Mouse (Mus musculus): Measurements from ENCODE around the gene Hectd4.
"Not testable (repeated sequence)": the region's sequence is repeated elsewhere in the genome, so short reads cannot be mapped to it uniquely, and the experiment has no call there.

Gene Hectd4

GRCm38 (mm10) chr5:121219980-121220731, at the start of gene Hectd4:
Gene Hectd4 (plus strand): TSS chr5:121220219.
- DNase-seq (ENCODE audit: low read depth), result peak; percentile 98

- DNase-seq (ENCODE audit: low read depth), result peak; percentile 18
Measured at GRCm38 (mm10) chr5:121172835-121173234, 47.2 kb upstream of the Hectd4 start.

DNA sequence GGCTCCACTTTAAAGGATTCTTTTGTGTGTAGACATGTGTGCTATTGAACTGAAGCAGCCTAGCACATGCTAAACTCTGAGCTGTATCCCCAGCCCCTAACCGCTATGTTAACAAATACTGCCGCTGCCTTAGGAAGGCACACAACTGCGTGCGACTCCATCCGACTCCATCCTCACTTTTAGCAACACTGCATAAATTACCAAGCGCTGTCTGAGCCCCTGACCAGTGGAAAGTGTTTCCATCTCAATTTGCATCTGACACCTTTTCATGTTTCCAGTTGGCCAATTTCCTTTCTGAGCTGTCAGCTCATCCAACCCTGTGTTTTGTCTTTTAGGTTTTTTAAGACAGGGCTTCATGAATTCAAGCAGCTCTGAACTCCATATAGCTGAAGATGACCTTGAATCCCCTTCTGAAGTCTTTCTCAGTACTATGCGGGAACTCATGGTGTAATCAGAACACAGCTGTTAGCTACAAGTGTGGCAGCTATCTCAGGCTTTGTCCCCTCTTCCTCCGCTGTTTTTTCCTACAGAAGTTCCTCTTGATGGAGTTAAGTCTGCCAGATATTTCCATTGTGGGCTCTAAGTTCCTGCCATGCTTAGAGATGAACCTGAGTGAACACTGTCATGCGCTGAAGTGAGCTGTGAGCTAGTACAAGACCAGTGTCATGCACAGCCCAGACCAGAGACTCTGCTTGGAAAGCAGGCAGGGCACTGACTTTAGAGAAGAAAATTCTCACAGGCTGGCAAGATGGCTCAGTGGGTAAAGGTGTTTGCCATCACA, 40.8 kb upstream of the Hectd4 start:
- DNase-seq (ENCODE audit: low read depth), result no peak

DNA sequence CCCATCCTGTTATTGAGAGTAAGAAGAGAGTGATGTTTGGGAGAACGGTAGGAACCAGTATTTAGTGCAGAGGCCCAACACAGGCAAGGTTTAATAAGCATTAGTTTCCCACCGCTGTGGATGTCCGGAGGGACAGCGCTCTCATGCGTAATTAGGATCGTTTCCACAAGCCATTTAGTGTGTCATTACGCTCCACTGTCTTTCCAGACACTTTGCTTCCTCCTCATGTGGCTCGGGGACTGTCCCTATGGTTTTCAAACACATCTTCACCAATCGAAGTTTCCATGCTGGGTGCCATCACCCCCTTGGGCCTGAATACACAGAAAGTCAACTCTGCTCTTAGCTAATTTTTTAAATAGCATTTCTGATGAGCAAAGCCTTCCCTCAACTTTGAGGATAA, 36.8 kb upstream of the Hectd4 start:
- DNase-seq (ENCODE audit: low read depth), result no peak

GRCm38 (mm10) chr5:121184375-121184774, 35.6 kb upstream of the Hectd4 start:
- no peak for DNase-seq (ENCODE audit: low read depth)

GRCm38 (mm10) chr5:121184945-121185551, 35.0 kb upstream of the Hectd4 start:
- DNase-seq (ENCODE audit: low read depth), result no peak

DNA sequence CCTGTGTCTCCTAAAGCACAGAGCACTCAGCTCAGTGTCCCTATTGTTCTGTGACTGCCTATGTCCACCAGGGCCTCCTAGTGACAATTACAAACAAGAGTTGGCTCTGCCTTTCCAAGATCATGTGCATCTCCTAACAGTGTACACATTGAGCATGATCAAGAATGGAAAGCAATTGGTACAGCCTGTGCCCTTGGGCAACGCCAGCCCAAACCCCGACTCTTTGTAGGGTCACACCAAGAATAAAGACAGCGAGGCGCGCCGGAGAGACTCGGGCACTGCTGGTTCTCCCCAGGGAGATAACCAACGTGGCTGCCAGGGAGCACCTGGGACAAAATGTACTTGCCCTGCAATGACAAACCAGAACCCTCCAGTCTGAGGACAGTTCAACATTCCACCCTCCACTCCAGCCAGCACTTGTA, 32.4 kb upstream of the Hectd4 start:
- DNase-seq (ENCODE audit: low read depth), result no peak

DNA sequence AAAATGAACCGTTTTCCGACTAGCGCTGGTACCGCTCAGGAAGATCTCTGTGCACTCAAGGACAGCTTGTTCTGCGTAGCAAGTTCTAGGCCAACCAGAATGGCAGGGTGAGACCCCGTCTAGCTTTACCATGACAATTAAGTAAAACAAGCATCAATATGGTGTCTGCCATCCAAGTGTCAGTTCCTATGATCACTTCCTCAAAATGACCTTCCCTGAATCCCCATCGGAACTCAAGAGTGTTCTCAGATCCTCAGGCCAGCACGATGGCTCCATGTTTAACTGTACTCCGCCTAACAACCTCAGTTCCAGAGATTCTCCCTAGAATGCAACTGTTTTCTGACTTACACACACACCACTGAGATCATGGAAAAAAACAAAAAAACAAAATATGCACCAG, 31.8 kb upstream of the Hectd4 start:
- DNase-seq (ENCODE audit: low read depth), result no peak

DNA sequence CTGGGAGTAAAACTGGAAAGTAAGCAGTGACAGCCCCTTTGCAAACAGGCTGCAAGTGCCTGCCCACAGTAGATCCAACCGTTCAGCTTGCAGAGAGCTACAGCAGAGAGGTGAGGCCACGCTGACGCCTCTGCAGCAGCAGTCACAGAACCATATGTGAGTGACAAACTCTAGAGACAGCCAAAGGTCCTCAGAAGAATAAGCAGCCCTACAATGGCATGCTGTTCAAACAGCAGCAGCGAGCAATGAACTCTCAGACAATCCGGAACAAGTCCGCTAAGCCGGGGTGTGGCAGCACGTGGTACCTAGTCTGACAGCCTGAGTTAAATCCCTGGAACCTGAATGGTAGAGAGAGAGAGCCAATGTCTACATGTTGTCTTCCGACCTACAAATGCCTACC, 30.8 kb upstream of the Hectd4 start:
- DNase-seq (ENCODE audit: low read depth), result no peak

DNA sequence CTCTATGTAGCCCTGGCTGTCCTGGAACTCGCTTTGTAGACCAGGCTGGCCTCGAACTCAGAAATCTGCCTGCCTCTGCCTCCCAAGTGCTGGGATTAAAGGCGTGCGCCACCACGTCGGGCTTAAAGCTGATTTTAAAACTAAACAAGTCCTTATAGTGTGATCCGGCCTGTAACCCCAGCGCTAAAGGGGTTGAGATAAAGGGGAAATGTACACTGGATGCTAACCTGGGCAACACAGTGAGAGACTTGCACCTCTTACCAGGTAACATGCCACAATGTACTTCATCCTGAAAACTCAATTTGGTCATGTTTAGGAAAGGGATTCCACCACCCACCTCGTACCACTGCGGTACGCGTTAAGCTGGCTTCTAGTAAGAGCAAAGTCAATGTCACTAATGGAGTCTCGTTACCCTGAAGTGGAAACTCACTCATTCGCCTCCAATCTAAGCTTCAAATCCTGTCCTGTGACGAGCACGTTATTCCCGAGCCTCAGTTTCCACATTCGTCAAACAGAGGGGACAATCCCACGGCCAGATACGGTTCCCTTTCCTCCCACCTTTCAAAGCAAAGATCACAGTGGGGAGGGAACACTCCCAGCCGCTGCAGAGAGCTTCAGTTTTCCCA, 29.7 kb upstream of the Hectd4 start:
- DNase-seq (ENCODE audit: low read depth), result no peak

- peak; percentile 94 for DNase-seq (ENCODE audit: low read depth)
Measured at GRCm38 (mm10) chr5:121190836-121191583, 29.0 kb upstream of the Hectd4 start, which contains the start of gene Ptpn11. Gene Ptpn11 (minus strand): TSS chr5:121191397.

- DNase-seq (ENCODE audit: low read depth), result no peak
Measured at GRCm38 (mm10) chr5:121191584-121191906, 28.5 kb upstream of the Hectd4 start.

DNA sequence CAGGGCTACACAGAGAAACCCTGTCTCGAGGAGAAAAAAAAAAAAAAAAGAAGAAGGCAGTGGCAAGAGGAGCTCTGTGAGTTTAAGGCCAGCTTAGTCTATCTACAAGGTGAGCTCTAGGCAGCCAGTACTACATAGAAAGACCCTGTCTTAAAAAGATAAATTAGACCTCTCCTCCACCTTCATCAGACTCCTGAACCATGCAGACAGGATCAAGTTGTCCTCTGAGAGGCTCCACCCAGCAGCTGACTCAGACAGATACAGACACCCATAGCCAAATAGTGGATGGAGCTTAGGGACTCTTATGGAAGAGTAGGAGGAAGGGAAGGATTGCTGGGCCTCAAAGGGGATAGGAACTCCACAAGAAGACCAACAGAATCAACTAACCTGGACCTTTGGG, 25.8 kb upstream of the Hectd4 start:
- DNase-seq (ENCODE audit: low read depth), result no peak

DNA sequence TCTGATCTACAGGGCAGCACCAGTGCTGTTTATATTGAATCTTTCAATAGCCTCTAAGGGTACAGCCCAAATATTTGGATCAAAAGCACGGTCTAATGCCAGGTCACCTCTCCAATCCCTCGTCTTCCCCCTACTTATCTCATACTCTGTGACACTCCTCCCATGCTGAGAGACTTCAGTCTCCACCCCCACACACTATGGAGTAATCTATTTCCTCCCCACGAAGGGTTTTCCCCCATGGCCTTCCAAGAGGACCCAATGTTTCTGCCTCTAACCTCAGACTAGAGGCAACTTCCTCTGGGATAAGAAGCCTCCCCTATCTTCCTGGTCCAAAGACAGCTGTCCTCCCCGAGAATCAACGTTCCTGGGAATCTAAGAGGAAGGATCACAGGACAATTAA, 23.3 kb upstream of the Hectd4 start:
- DNase-seq (ENCODE audit: low read depth), result no peak

DNA sequence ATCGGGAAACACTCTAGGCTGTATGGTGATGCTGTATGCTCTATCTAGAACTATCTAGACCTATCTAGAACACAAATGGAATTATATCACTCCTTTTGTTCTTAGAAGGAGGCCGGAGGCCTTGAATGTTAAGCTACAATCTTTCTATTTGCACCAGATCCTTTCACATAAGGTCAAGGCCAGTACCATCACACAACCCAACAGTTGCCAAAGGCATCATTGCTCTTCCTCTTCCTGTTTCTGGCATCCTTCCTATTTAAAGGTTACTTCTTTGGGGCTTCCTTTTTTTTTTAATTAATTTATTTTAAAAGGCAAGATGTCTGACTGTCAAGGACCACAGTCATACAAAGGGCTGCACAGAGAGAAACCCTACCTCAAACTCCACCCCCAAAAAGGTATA, 22.7 kb upstream of the Hectd4 start:
- DNase-seq (ENCODE audit: low read depth), result no peak

DNA sequence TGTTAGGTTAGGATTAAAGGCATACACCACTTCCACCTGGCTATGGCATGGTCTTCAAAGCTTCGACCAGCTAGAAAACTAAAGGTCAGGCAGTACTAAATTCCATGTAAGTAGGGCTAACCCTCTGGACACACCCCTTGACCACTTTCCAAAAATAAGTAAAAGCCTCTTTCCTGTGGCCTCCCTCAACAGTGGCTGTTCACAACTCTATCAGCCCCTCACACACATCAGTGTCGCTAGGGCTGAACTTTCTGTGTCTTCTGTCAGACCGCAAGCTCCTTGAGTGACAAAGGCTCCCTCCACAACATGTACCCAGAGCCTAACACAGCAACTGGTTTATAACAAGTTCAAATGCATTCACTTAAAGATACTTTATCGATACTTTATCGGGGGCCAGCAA, 21.6 kb upstream of the Hectd4 start:
- DNase-seq (ENCODE audit: low read depth), result no peak

GRCm38 (mm10) chr5:121201739-121202138, 18.3 kb upstream of the Hectd4 start:
- DNase-seq (ENCODE audit: low read depth), result peak; percentile 84

- no peak for DNase-seq (ENCODE audit: low read depth)
Measured at GRCm38 (mm10) chr5:121202467-121202866, 17.6 kb upstream of the Hectd4 start.

DNA sequence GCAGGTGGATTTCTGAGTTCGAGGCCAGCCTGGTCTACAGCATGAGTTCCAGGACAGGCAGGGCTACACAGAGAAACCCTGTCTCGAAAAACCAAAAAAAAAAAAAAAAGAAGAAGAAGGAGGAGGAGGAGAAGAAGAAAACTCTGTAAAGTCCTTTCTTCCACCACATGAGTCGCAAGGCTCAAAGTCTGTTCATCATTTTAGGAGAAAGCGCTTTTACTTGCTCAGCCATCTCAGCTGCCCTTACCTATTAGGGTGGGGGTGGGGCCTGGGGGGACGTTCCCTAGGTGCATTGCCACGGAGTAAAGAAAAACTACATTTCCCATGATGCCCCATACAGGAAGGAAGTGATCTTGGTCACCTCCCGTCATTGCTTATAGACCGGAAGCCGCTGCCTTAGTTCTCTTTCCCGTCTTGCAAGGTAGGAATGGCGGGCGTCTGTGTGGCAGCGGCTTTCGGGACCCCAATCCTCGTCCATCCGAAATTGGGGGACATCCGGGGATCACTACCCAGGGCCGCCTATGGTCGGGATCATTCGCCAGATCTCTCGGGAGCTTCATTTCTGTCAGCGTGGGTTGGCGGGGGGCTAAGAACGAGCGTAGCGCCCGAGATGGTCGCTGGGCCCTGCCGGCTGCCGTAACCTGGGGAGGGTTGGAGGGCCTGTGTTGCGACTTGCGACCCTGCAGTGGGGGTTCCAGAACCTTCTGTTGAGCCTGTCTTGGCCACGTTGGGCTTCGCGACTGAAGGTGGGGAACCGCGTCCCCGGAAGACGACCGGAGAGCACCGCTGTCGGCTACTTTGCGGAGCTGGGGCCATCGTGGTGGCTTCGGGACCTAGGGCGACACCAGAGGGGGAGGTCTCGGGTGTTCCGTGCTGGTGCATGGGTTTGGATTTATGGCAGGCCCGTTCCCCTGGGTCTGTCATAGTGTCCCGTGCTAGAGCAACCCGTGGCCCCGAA, 15.6 kb upstream of the Hectd4 start, which contains the start of gene Rpl6:
Gene Rpl6 (plus strand): TSS at position 350 of the 958 bp plus-strand sequence.
- DNase-seq (ENCODE audit: low read depth), result peak; percentile 87

GRCm38 (mm10) chr5:121205537-121206130, 14.4 kb upstream of the Hectd4 start:
- DNase-seq (ENCODE audit: low read depth), result not testable (repeated sequence)

All from NIH3T3 (cell line).